Mouse (Mus musculus) naive thymus-derived CD4-positive, alpha-beta T cell, adult 2 months (primary cell): Measurements from ENCODE around the gene Sh3d19.

Source experiments
- DNase-seq: peaks from one replicate; pipeline ENCODE4 v3.0.0-alpha.2; 2011; ENCODE audit warnings: low read depth

Sh3d19 gene

GRCm38 (mm10) chr3:86101956-86102355 lies 131.0 kb downstream of the Sh3d19 start:
- no peak for DNase-seq

- peak; percentile 65 for DNase-seq
These were observed 132.8 kb downstream of the Sh3d19 start for GRCm38 (mm10) chr3:86103449-86104291.

GRCm38 (mm10) chr3:86104433-86104832 lies 133.5 kb downstream of the Sh3d19 start:
- peak; percentile 8 for DNase-seq

- no peak for DNase-seq
These were observed 134.0 kb downstream of the Sh3d19 start for GRCm38 (mm10) chr3:86104909-86105308.

GRCm38 (mm10) chr3:86106086-86106632 lies 135.2 kb downstream of the Sh3d19 start:
- DNase-seq, result no peak

GRCm38 (mm10) chr3:86107637-86108539 lies 137.0 kb downstream of the Sh3d19 start:
- no peak for DNase-seq

- no peak for DNase-seq
These were observed 137.7 kb downstream of the Sh3d19 start for GRCm38 (mm10) chr3:86108576-86108975.

GRCm38 (mm10) chr3:86109099-86109498 lies 138.2 kb downstream of the Sh3d19 start:
- DNase-seq, result no peak

- DNase-seq, result peak; percentile 42
These were observed 139.2 kb downstream of the Sh3d19 start for GRCm38 (mm10) chr3:86110077-86110476.

GRCm38 (mm10) chr3:86112766-86113165 lies 141.9 kb downstream of the Sh3d19 start:
- no peak for DNase-seq

GRCm38 (mm10) chr3:86114659-86115338 lies 143.9 kb downstream of the Sh3d19 start:
- DNase-seq, result no peak

- DNase-seq, result no peak
These were observed 146.0 kb downstream of the Sh3d19 start for GRCm38 (mm10) chr3:86116951-86117350.

GRCm38 (mm10) chr3:86119237-86119932 lies 148.5 kb downstream of the Sh3d19 start:
- no peak for DNase-seq

- DNase-seq, result no peak
These were observed 151.2 kb downstream of the Sh3d19 start for GRCm38 (mm10) chr3:86122156-86122555.

GRCm38 (mm10) chr3:86123251-86123746 lies 152.4 kb downstream of the Sh3d19 start:
- DNase-seq, result no peak

- DNase-seq, result peak; percentile 77
These were observed 158.8 kb downstream of the Sh3d19 start for GRCm38 (mm10) chr3:86129757-86130156.

GRCm38 (mm10) chr3:86134939-86135638 lies 164.2 kb downstream of the Sh3d19 start:
- no peak for DNase-seq

- no peak for DNase-seq
These were observed 165.1 kb downstream of the Sh3d19 start for GRCm38 (mm10) chr3:86135886-86136563.

- DNase-seq, result no peak
These were observed 166.1 kb downstream of the Sh3d19 start for GRCm38 (mm10) chr3:86136936-86137574.
